Mouse (Mus musculus) kidney, embryonic 15.5 days (tissue): ENCODE measurements around the gene Ddx24. TPM values are rescaled to one million over a fixed set of nuclear protein-coding genes. Genes with fewer than 3 reads are reported as not detected.

Experiments
- ATAC-seq: fragments of 200-750 bp; cut with Nextera tagmentation; replicated peaks from 2 replicates; pipeline ENCODE4 v1.8.0; 2017; ENCODE audit warnings: moderate TSS enrichment; ENCODE audit not compliant: low FRiP score
- H3K27ac ChIP-seq: fragments of 300-500 bp; sonication (generic); 2 replicates; pipeline ENCODE4 v1.5.1; 2015; ENCODE audit warnings: mild to moderate bottlenecking, inconsistent platforms
- H3K27me3 ChIP-seq: fragments of 300-500 bp; sonication (generic); 2 replicates; pipeline ENCODE4 v1.6.1; 2015; ENCODE audit warnings: inconsistent platforms
- H3K36me3 ChIP-seq: fragments of 300-500 bp; sonication (generic); 2 replicates; pipeline ENCODE4 v1.6.1; 2015; ENCODE audit warnings: inconsistent platforms
- H3K4me1 ChIP-seq: fragments of 300-500 bp; sonication (generic); 2 replicates; pipeline ENCODE4 v1.6.1; 2015; ENCODE audit warnings: inconsistent platforms
- H3K4me2 ChIP-seq: fragments of 300-500 bp; sonication (generic); 2 replicates; pipeline ENCODE4 v1.6.1; 2015; ENCODE audit warnings: moderate library complexity, mild to moderate bottlenecking, inconsistent platforms
- H3K4me3 ChIP-seq: fragments of 300-500 bp; sonication (generic); replicated peaks from 2 replicates; pipeline ENCODE4 v1.5.1; 2015; ENCODE audit warnings: mild to moderate bottlenecking, inconsistent platforms
- H3K9ac ChIP-seq: fragments of 300-500 bp; sonication (generic); 2 replicates; pipeline ENCODE4 v1.6.1; 2015; ENCODE audit warnings: mild to moderate bottlenecking, inconsistent platforms
- H3K9me3 ChIP-seq: fragments of 300-500 bp; sonication (generic); replicated peaks from 2 replicates; pipeline ENCODE4 v1.6.1; 2016; ENCODE audit warnings: inconsistent platforms
- WGBS: fragments of 180-500 bp; shearing (Covaris S2); methylation state at CpG from one replicate; pipeline ENCODE4 v1.1.7; 2015; ENCODE audit warnings: mixed read lengths; 5-methylcytosine and 5-hydroxymethylcytosine counted together
- polyA plus RNA-seq: library from polyadenylated mRNA; unstranded; fragments of >200 nt; fragmentation: Nextera tagmentation; extraction: Ambion mirVana; gene quantifications from 2 replicates; pipeline ENCODE4 v1.2.1, GENCODE M21; 2015

Gene Ddx24
- polyA plus RNA-seq, 1 experiment from 2014 or later: 96.4 TPM

GRCm38 (mm10) chr12:103361539-103362307 lies 63.9 kb downstream of the Ddx24 start:
- 82% methylated on average over 17 of the region's 17 CpGs for WGBS
- H3K4me1 ChIP-seq: no peaks in the 10 kb centered on the region
- H3K9me3 ChIP-seq: no peaks in the 10 kb centered on the region
- no peak overlapping the region for H3K27ac ChIP-seq
- no peak overlapping the region for H3K4me3 ChIP-seq
- H3K36me3 ChIP-seq: no peaks in the 10 kb centered on the region
- no peak overlapping the region for H3K4me2 ChIP-seq
- ATAC-seq: no peak
- H3K9ac ChIP-seq: no peak overlapping the region
- H3K27me3 ChIP-seq: no peaks in the 10 kb centered on the region

GRCm38 (mm10) chr12:103360812-103361211 lies 64.8 kb downstream of the Ddx24 start:
- 70% methylated on average over 8 of the region's 8 CpGs for WGBS
- H3K4me1 ChIP-seq: no peaks in the 10 kb centered on the region
- no peaks in the 10 kb centered on the region for H3K9me3 ChIP-seq
- no peaks in the 10 kb centered on the region for H3K36me3 ChIP-seq
- H3K27ac ChIP-seq: no peak overlapping the region
- H3K9ac ChIP-seq: no peak overlapping the region
- no peak for ATAC-seq
- no peaks in the 10 kb centered on the region for H3K27me3 ChIP-seq
- H3K4me2 ChIP-seq: no peak overlapping the region
- H3K4me3 ChIP-seq: no peak overlapping the region

- H3K4me1 ChIP-seq: no peaks in the 10 kb centered on the region
- no peak overlapping the region for H3K4me2 ChIP-seq
- peaks cover 4% of the 10 kb centered on the region; the same call in 1 of the 2 replicates for H3K27me3 ChIP-seq
- no peak for ATAC-seq
- no peaks in the 10 kb centered on the region for H3K36me3 ChIP-seq
- H3K9me3 ChIP-seq: no peaks in the 10 kb centered on the region
- H3K27ac ChIP-seq: no peak overlapping the region
- WGBS: 21% methylated on average over 4 of the region's 4 CpGs
- H3K4me3 ChIP-seq: no peak overlapping the region
- no peak overlapping the region for H3K9ac ChIP-seq
Measured at GRCm38 (mm10) chr12:103358951-103359801, 66.5 kb downstream of the Ddx24 start.

GRCm38 (mm10) chr12:103358216-103358615 lies 67.4 kb downstream of the Ddx24 start:
- H3K4me3 ChIP-seq: no peak overlapping the region
- WGBS: 78% methylated on average over 8 of the region's 8 CpGs
- no peaks in the 10 kb centered on the region for H3K36me3 ChIP-seq
- no peaks in the 10 kb centered on the region for H3K9me3 ChIP-seq
- H3K27ac ChIP-seq: no peak overlapping the region
- no peaks in the 10 kb centered on the region for H3K4me1 ChIP-seq
- H3K4me2 ChIP-seq: no peak overlapping the region
- ATAC-seq: no peak
- peaks cover 4% of the 10 kb centered on the region; the same call in 1 of the 2 replicates for H3K27me3 ChIP-seq
- H3K9ac ChIP-seq: no peak overlapping the region

Other genes with a start within 250 kb of the Ddx24 start
- 0.62 and 1.2 TPM in 2 replicates for gene Prima1, start 183.7 kb downstream of the Ddx24 start, polyA plus RNA-seq
- gene Fam181a, start 114.9 kb downstream of the Ddx24 start, polyA plus RNA-seq: not detected in 2 replicates
- gene Asb2, start 69.8 kb downstream of the Ddx24 start, polyA plus RNA-seq: 3.2 and 5.2 TPM in 2 replicates
- gene Otub2, start 37.1 kb downstream of the Ddx24 start, polyA plus RNA-seq: 7.5 and 7.6 TPM in 2 replicates
- gene 9330161L09Rik, start 18.0 kb downstream of the Ddx24 start, polyA plus RNA-seq: 0.21 and 0.33 TPM in 2 replicates
- gene Ifi27, start 8.4 kb upstream of the Ddx24 start, polyA plus RNA-seq: 28.3 and 35.4 TPM in 2 replicates
- gene Ifi27l2a, start 17.9 kb upstream of the Ddx24 start, polyA plus RNA-seq: 11.1 and 11.2 TPM in 2 replicates
- 0.21 TPM in 1 of 2 replicates, not detected in the other for gene Ifi27l2b, start 31.4 kb upstream of the Ddx24 start, polyA plus RNA-seq
- 1.0 and 1.7 TPM in 2 replicates for gene Ppp4r4, start 106.5 kb upstream of the Ddx24 start, polyA plus RNA-seq
- gene Serpina10, start 205.6 kb upstream of the Ddx24 start, polyA plus RNA-seq: 1.1 and 1.4 TPM in 2 replicates
- 11.9 and 29.8 TPM in 2 replicates for gene Serpina6, start 231.4 kb upstream of the Ddx24 start, polyA plus RNA-seq